Mouse (Mus musculus) heart, embryonic 10.5 days (tissue): Measurements from ENCODE around the gene Inpp4a. TPM values are rescaled to one million over a fixed set of nuclear protein-coding genes. Genes with fewer than 3 reads are reported as not detected.

Experiments
- DNase-seq: peaks from one replicate; pipeline ENCODE4 v3.0.0-alpha.2; 2017; ENCODE audit warnings: low spot score
- H3K27ac ChIP-seq: fragments of 300-500 bp; sonication (generic); 2 replicates; pipeline ENCODE4 v1.5.1; 2016; ENCODE audit warnings: mild to moderate bottlenecking
- H3K27me3 ChIP-seq: fragments of 300-500 bp; sonication (generic); 2 replicates; pipeline ENCODE4 v1.6.1; 2016; ENCODE audit warnings: mild to moderate bottlenecking; ENCODE audit not compliant: poor library complexity, insufficient read depth, severe bottlenecking
- H3K36me3 ChIP-seq: fragments of 300-500 bp; sonication (generic); 2 replicates; pipeline ENCODE4 v1.6.1; 2016; ENCODE audit warnings: mild to moderate bottlenecking, moderate library complexity
- H3K4me1 ChIP-seq: fragments of 300-500 bp; sonication (generic); 2 replicates; pipeline ENCODE4 v1.6.1; 2016; ENCODE audit warnings: mild to moderate bottlenecking
- H3K4me3 ChIP-seq: fragments of 300-500 bp; sonication (generic); 2 replicates; pipeline ENCODE4 v1.5.1; 2016; ENCODE audit warnings: mild to moderate bottlenecking, moderate library complexity
- H3K9me3 ChIP-seq: fragments of 300-500 bp; sonication (generic); 2 replicates; pipeline ENCODE4 v1.6.1; 2016; ENCODE audit warnings: mild to moderate bottlenecking, moderate library complexity
- WGBS: fragments of 180-500 bp; shearing (Covaris S2); methylation state at CpG from one replicate; pipeline ENCODE4 v1.1.7; 2016; 5-methylcytosine and 5-hydroxymethylcytosine counted together
- polyA plus RNA-seq: library from polyadenylated mRNA; unstranded; fragments of >200 nt; fragmentation: Nextera tagmentation; extraction: Ambion mirVana; gene quantifications from 2 replicates; pipeline ENCODE4 v1.2.1, GENCODE M21; 2016

Inpp4a gene
- polyA plus RNA-seq, 1 experiment from 2014 or later, result 10.5 TPM

DNA sequence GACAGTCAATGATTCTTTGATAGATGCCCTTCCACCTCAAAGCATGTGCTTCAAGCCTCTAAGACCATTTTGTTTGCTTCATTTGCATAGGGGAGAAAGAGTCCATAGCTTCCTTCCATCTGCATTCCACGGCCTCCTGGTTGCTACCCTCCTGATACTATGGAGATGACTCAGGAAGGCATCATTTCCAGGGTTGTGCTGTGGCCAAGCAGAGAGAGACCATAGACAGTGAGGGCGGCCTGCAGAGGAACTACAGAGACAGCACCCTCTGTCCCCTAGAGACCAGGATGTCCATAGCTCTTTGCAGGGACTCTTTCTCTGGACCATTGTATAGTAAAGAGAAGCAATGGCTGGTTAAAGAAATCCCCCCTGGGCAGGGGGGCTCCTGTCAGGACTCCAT is 105.5 kb downstream of the Inpp4a start:
- no peak for DNase-seq
- Histone ChIP-seq H3K27ac (no peak overlapping the region), H3K4me3 (no peak overlapping the region), H3K9me3 (no peaks in the 10 kb centered on the region), H3K4me1 (no peaks in the 10 kb centered on the region; the same call in 1 of the 2 replicates), H3K27me3 (no peaks in the 10 kb centered on the region), H3K36me3 (0 out of 2 replicates have a peak, but pooled peaks cover 2% of the 10 kb centered on the region)
- 84% methylated on average over 2 of the region's 2 CpGs for WGBS

DNA sequence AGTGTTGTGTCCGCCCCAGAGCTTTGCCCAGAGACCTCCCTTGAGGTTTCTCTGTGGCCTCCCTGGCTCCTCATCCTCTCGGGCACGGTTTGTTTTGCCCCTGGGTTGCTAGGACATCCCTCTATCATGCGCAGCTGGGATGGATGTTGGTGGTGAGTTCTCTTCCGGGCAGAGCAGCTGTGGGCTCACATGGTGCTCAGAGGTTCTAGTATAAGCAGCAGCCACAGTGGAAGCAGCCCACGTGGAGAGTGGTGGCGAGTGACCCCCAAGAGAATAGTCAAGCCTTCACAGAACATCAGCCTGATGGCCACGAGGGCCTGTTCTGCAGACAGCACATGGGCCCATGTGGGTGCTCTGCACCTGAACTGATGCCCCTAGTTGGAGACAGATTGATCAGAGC is 107.6 kb downstream of the Inpp4a start:
- Histone ChIP-seq H3K27ac (no peak overlapping the region), H3K9me3 (no peaks in the 10 kb centered on the region), H3K4me1 (no peaks in the 10 kb centered on the region), H3K27me3 (no peaks in the 10 kb centered on the region), H3K36me3 (0 out of 2 replicates have a peak, but pooled peaks cover 2% of the 10 kb centered on the region), H3K4me3 (no peak overlapping the region)
- WGBS, result 87% methylated on average over 8 of the region's 8 CpGs
- no peak for DNase-seq

GRCm38 (mm10) chr1:37408059-37408458 is 108.4 kb downstream of the Inpp4a start:
- no peak for DNase-seq
- no peaks in the 10 kb centered on the region for H3K27me3 ChIP-seq
- H3K27ac ChIP-seq, result no peak overlapping the region
- 0 out of 2 replicates have a peak, but pooled peaks cover 2% of the 10 kb centered on the region for H3K36me3 ChIP-seq
- H3K4me3 ChIP-seq, result no peak overlapping the region
- no peaks in the 10 kb centered on the region for H3K9me3 ChIP-seq
- no peaks in the 10 kb centered on the region for H3K4me1 ChIP-seq
- 84% methylated on average over 8 of the region's 8 CpGs for WGBS

DNA sequence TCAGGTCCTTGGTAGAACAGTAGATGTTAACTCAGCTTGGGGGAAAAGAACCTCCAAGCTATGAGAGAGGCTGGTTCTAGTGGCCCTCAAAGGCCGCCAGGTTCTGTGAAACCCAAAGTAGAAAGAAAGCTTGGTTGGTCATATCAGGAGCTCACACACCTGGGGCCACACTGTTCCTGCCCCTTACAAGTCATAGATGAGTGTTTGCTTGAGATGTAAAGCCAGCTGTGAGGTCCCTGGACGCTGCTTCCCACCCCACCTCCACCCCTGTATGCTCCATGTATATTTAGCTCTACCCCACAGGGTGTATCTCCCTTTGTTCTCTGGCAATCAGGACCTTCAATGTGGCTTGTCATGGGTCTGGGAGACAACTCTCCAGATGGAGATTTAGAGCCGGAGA is 109.0 kb downstream of the Inpp4a start:
- Histone ChIP-seq H3K4me1 (no peaks in the 10 kb centered on the region), H3K9me3 (no peaks in the 10 kb centered on the region), H3K27ac (no peak overlapping the region), H3K27me3 (no peaks in the 10 kb centered on the region), H3K4me3 (no peak overlapping the region), H3K36me3 (0 out of 2 replicates have a peak, but pooled peaks cover 2% of the 10 kb centered on the region)
- 78% methylated on average over 3 of the region's 3 CpGs for WGBS
- DNase-seq, result no peak

GRCm38 (mm10) chr1:37409647-37410046 is 110.0 kb downstream of the Inpp4a start:
- Histone ChIP-seq H3K27ac (no peak overlapping the region), H3K9me3 (no peaks in the 10 kb centered on the region)

GRCm38 (mm10) chr1:37415394-37415793 is 115.7 kb downstream of the Inpp4a start:
- Histone ChIP-seq H3K4me3 (no peak overlapping the region), H3K36me3 (peaks cover 37% of the 10 kb centered on the region), H3K4me1 (no peaks in the 10 kb centered on the region), H3K27me3 (no peaks in the 10 kb centered on the region), H3K27ac (no peak overlapping the region), H3K9me3 (no peaks in the 10 kb centered on the region)
- no peak for DNase-seq
- 86% methylated on average over 1 of the region's 1 CpGs for WGBS

More at GRCm38 (mm10) chr1:37409647-37410046, 110.0 kb downstream of the Inpp4a start:
- H3K36me3 ChIP-seq, result 0 out of 2 replicates have a peak, but pooled peaks cover 2% of the 10 kb centered on the region
- H3K4me1 ChIP-seq, result no peaks in the 10 kb centered on the region
- no peaks in the 10 kb centered on the region for H3K27me3 ChIP-seq
- no peak overlapping the region for H3K4me3 ChIP-seq
- DNase-seq, result no peak

- H3K27ac ChIP-seq, result no peak overlapping the region
- DNase-seq, result no peak
- no peaks in the 10 kb centered on the region for H3K27me3 ChIP-seq
- peaks cover 65% of the 10 kb centered on the region for H3K36me3 ChIP-seq
- 90% methylated on average over 1 of the region's 1 CpGs for WGBS
- H3K9me3 ChIP-seq, result no peaks in the 10 kb centered on the region
- H3K4me1 ChIP-seq, result no peaks in the 10 kb centered on the region
- H3K4me3 ChIP-seq, result no peak overlapping the region
Measured at GRCm38 (mm10) chr1:37419420-37419819, 119.8 kb downstream of the Inpp4a start.

- no peaks in the 10 kb centered on the region for H3K27me3 ChIP-seq
- no peak for DNase-seq
- no peaks in the 10 kb centered on the region for H3K9me3 ChIP-seq
- no peak overlapping the region for H3K4me3 ChIP-seq
- H3K4me1 ChIP-seq, result peaks cover 15% of the 10 kb centered on the region
- H3K36me3 ChIP-seq, result peaks cover 61% of the 10 kb centered on the region
- H3K27ac ChIP-seq, result no peak overlapping the region
- WGBS, result 92% methylated on average over 8 of the region's 8 CpGs
Measured at GRCm38 (mm10) chr1:37427144-37427875, 127.6 kb downstream of the Inpp4a start.

DNA sequence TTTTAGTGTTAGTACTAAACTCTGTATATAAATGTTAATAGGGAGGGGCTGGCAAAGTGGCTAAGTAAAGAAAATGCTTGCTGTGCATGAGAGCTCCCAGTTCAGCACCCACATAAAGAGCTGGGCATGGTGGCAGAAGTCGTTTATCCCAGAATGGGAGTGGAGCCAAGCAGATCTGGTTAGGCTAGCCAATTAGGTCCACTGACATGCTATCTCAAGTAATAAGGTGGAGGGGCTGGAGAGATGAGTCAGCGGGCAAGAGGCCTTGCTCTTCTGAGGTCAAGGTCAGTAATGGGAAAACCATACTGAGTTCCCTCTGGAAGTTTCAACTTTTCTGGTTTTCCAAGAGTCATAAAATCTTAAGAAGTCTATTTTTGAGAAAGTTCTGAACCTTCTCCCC is 129.2 kb downstream of the Inpp4a start:
- Histone ChIP-seq H3K4me1 (peaks cover 15% of the 10 kb centered on the region), H3K27ac (peak overlapping the region; percentile 94; the same call in 1 of the 2 replicates), H3K9me3 (no peaks in the 10 kb centered on the region), H3K27me3 (no peaks in the 10 kb centered on the region), H3K36me3 (peaks cover 62% of the 10 kb centered on the region), H3K4me3 (peak overlapping the region; percentile 95)
- DNase-seq, result no peak
- 59% methylated on average over 2 of the region's 2 CpGs for WGBS

DNA sequence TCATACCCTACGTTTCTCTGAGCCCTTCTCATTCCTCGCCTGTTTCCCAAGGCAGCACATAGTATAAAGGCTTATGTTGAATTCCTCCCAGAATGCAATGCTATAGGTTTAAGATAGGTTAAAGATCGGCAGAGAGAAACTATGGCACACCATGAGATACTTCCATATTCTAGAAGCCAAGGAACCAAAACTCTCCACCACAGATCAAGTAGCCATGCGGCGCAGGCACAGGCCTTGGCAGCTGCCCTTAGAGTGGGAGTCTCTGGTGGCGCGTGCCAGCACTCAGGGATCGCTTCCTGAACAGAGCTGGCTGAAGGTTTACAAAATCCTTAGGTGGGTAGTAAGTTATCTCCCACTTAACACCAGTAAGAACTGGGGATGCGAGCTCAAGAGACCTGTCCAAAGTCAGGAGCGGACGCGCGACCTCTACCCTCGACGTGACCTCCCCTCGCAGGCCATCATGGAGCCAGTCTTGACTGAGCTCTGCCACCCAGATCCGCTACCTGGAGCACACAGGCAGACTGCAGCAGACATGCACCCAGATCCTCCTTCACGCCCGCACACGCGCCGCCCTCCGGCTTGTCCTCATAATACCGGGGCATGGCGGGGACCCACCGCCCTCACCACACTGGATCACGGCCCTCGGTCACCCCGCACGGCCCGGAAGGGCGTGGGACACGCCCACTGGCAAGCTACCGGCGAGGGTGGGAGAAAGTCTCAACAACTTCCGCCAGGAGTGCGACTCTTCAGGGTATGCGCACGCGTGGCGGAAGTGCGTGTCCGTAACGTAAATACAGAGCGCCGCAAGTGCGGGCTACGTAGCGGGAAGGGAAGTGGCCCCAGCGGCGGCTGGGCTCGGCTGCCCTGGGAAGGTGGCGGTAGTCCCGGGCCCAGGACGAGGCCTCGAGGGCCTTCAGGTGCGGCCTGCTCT is 130.0 kb downstream of the Inpp4a start, which contains the start of the genes Coa5 and Unc50:
Gene Coa5 (minus strand): TSS at position 738 of the 931 bp plus-strand sequence.
Gene Unc50 (plus strand): TSS at position 774 of the 931 bp plus-strand sequence.
- WGBS, result 3% methylated on average over 57 of the region's 57 CpGs
- H3K9me3 ChIP-seq, result no peaks in the 10 kb centered on the region
- peak within 1 kb of the TSS; percentile 95 for H3K4me3 ChIP-seq
- H3K27me3 ChIP-seq, result no peaks in the 10 kb centered on the region
- H3K27ac ChIP-seq, result peak within 1 kb of the TSS; percentile 94
- peak; percentile 98 for DNase-seq
- peaks cover 15% of the 10 kb centered on the region for H3K4me1 ChIP-seq
- peaks cover 59% of the 10 kb centered on the region for H3K36me3 ChIP-seq

GRCm38 (mm10) chr1:37430297-37430840 is 130.7 kb downstream of the Inpp4a start:
- 2% methylated on average over 40 of the region's 40 CpGs for WGBS
- Histone ChIP-seq H3K4me1 (peaks cover 15% of the 10 kb centered on the region), H3K9me3 (no peaks in the 10 kb centered on the region), H3K4me3 (peak overlapping the region; percentile 95), H3K36me3 (peaks cover 56% of the 10 kb centered on the region), H3K27me3 (no peaks in the 10 kb centered on the region), H3K27ac (peak overlapping the region; percentile 94)
- no peak for DNase-seq

DNA sequence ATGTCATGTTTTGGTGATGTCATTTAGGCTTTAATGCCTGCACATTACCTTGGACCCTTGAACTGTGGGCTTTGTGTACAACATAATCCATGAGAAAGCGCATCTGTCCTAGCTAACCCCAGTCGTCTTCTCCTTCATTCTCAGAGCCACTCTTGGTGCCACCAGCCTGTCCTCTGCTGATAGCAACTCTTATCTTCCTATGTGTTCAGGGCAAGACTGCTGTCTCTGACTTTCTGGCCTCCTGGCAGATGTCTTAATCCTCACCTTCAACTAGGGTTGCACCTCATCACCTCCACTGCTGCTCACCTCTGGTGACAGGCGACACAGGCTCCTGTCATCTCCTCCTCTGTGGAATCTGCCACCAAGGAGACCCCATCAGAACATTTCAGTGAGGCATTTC is 136.8 kb downstream of the Inpp4a start:
- no peaks in the 10 kb centered on the region for H3K27me3 ChIP-seq
- 79% methylated on average over 3 of the region's 3 CpGs for WGBS
- no peak overlapping the region for H3K27ac ChIP-seq
- no peak overlapping the region for H3K4me3 ChIP-seq
- no peak for DNase-seq
- peaks cover under 1% of the 10 kb centered on the region; the same call in 1 of the 2 replicates for H3K4me1 ChIP-seq
- H3K9me3 ChIP-seq, result no peaks in the 10 kb centered on the region
- peaks cover 88% of the 10 kb centered on the region for H3K36me3 ChIP-seq
